Mouse (Mus musculus) heart, embryonic 13.5 days (tissue): Measurements from ENCODE around the gene Ttll9. TPM values are rescaled to one million over a fixed set of nuclear protein-coding genes. Genes with fewer than 3 reads are reported as not detected.

Source experiments
- ATAC-seq: fragments of 200-750 bp; cut with Nextera tagmentation; 2 replicates; pipeline ENCODE4 v1.8.0; 2017; ENCODE audit warnings: moderate TSS enrichment; ENCODE audit not compliant: insufficient number of reproducible peaks, low FRiP score, low TSS enrichment; ENCODE audit errors: extremely low read depth
- H3K27ac ChIP-seq: fragments of 300-500 bp; sonication (generic); replicated peaks from 2 replicates; pipeline ENCODE4 v1.5.1; 2015; ENCODE audit warnings: moderate library complexity, mild to moderate bottlenecking, inconsistent platforms
- H3K27me3 ChIP-seq: fragments of 300-500 bp; sonication (generic); replicated peaks from 2 replicates; pipeline ENCODE4 v1.6.1; 2015; ENCODE audit warnings: mild to moderate bottlenecking, inconsistent platforms
- H3K36me3 ChIP-seq: fragments of 300-500 bp; sonication (generic); 2 replicates; pipeline ENCODE4 v1.6.1; 2015; ENCODE audit warnings: mild to moderate bottlenecking, inconsistent platforms
- H3K4me1 ChIP-seq: fragments of 300-500 bp; sonication (generic); 2 replicates; pipeline ENCODE4 v1.6.1; 2015; ENCODE audit warnings: inconsistent platforms
- H3K4me2 ChIP-seq: fragments of 300-500 bp; sonication (generic); 2 replicates; pipeline ENCODE4 v1.6.1; 2015; ENCODE audit warnings: inconsistent platforms, mild to moderate bottlenecking, moderate library complexity
- H3K4me3 ChIP-seq: fragments of 300-500 bp; sonication (generic); 2 replicates; pipeline ENCODE4 v1.5.1; 2015; ENCODE audit warnings: moderate library complexity, mild to moderate bottlenecking, inconsistent platforms
- H3K9ac ChIP-seq: fragments of 300-500 bp; sonication (generic); 2 replicates; pipeline ENCODE4 v1.6.1; 2015; ENCODE audit warnings: inconsistent platforms, mild to moderate bottlenecking, moderate library complexity
- H3K9me3 ChIP-seq: fragments of 300-500 bp; sonication (generic); 2 replicates; pipeline ENCODE4 v1.6.1; 2016; ENCODE audit warnings: inconsistent platforms
- WGBS: fragments of 180-500 bp; shearing (Covaris S2); methylation state at CpG from one replicate; pipeline ENCODE4 v1.1.7; 2015; ENCODE audit warnings: mixed read lengths; 5-methylcytosine and 5-hydroxymethylcytosine counted together
- polyA plus RNA-seq: library from polyadenylated mRNA; unstranded; fragments of >200 nt; fragmentation: Nextera tagmentation; extraction: Ambion mirVana; gene quantifications from 2 replicates; pipeline ENCODE4 v1.2.1, GENCODE M21; 2015

The Ttll9 gene
- polyA plus RNA-seq, 1 experiment from 2014 or later: 0.44 TPM

DNA sequence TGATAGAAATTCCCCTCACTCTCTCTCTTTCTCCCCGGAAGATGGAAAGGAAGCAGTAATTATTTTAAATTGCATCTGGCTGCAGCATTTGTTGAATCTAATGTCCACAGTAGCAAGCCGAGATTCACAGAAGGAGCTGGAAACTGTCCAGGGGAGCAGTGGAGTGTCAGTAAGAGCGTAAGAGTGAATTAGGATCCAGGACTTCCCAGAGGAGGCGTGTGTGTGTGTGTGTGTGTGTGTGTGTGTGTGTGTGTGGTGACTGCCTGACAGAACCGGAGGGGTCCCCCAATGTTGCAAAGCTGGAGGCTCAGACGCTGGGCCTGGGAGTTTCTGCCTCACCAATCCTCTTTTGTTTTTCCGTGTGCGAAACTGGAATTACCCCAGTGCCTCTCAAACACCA is 53.5 kb downstream of the Ttll9 start:
- WGBS: 50% methylated on average over 8 of the region's 8 CpGs
- H3K4me2 ChIP-seq: peak overlapping the region; percentile 96
- H3K9ac ChIP-seq: no peak overlapping the region
- no peak overlapping the region; the same call in 1 of the 2 replicates for H3K4me3 ChIP-seq
- H3K36me3 ChIP-seq: peaks cover 30% of the 10 kb centered on the region
- H3K4me1 ChIP-seq: peaks cover 14% of the 10 kb centered on the region
- peaks cover 49% of the 10 kb centered on the region for H3K27me3 ChIP-seq
- no peak for ATAC-seq
- H3K27ac ChIP-seq: no peak overlapping the region
- no peaks in the 10 kb centered on the region for H3K9me3 ChIP-seq

DNA sequence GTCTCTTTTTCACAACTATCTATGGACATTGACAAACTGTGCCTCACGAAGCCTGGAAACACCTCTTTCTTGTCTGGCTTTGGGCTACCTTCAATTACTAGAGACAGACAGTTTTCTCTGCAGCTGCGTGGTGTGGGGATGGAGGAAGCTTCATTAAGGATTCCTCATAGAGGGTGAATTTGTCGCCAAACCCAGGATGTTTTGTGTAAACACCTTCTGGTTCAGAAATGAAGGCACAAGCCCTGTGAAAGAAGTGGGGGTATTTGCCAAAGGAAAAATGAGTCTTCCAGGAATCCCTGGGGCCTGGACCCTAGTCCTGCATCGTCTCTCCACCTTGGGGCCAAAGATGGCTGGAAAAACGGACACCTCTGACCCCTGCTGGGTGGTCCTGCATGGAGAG is 54.5 kb downstream of the Ttll9 start:
- ATAC-seq: no peak
- no peak overlapping the region for H3K9ac ChIP-seq
- 41% methylated on average over 5 of the region's 5 CpGs for WGBS
- H3K4me1 ChIP-seq: peaks cover 14% of the 10 kb centered on the region
- H3K27me3 ChIP-seq: peaks cover 49% of the 10 kb centered on the region
- no peak overlapping the region for H3K4me3 ChIP-seq
- no peaks in the 10 kb centered on the region for H3K9me3 ChIP-seq
- H3K36me3 ChIP-seq: peaks cover 20% of the 10 kb centered on the region
- no peak overlapping the region for H3K27ac ChIP-seq
- no peak overlapping the region for H3K4me2 ChIP-seq

DNA sequence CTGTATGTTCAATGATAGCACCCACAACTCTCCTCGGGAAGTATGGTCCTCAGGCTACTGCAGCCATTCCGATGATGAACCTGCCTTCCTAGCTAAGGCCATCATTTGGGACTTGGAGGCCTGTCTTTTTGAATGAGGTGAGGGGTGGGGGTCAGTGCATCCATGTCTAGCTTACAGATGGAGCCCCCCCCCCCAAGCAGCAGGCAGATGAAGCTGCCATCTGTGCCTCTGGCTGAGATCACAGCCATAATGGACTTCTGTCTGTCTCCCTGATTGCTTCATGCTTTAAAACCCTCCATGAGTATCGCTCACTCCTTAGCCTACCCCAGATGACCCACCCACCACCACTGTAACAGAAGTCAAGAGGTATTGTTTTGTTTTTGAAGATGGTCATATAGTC is 57.1 kb downstream of the Ttll9 start:
- WGBS: 72% methylated on average over 3 of the region's 3 CpGs
- no peak for ATAC-seq
- no peaks in the 10 kb centered on the region for H3K9me3 ChIP-seq
- no peak overlapping the region for H3K27ac ChIP-seq
- H3K9ac ChIP-seq: no peak overlapping the region
- H3K4me3 ChIP-seq: no peak overlapping the region
- H3K27me3 ChIP-seq: peaks cover 71% of the 10 kb centered on the region
- no peaks in the 10 kb centered on the region for H3K36me3 ChIP-seq
- H3K4me1 ChIP-seq: peaks cover 4% of the 10 kb centered on the region
- no peak overlapping the region for H3K4me2 ChIP-seq

DNA sequence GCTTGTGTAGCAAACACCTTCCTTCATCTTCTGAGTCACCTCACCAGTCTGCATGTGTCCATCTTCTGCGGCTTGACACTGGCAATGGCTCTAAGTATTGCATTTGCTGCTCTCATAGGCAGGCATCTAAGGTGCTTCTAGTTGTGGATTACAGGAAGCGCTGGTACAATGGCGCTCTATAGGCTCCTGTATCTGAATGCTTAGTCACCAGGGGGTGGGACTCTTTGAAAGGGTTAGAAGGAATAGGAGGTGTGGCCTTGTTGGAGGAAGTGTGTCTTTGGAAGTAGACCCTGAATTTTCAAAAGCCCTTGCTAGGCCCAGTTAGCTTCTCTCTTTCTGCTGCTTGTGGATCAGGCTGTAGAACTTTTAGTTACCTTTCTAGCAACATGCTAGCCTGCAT is 58.9 kb downstream of the Ttll9 start:
- Histone ChIP-seq H3K4me2 (no peak overlapping the region), H3K9me3 (no peaks in the 10 kb centered on the region), H3K4me1 (no peaks in the 10 kb centered on the region), H3K36me3 (no peaks in the 10 kb centered on the region), H3K27me3 (peaks cover 82% of the 10 kb centered on the region), H3K27ac (no peak overlapping the region), H3K9ac (no peak overlapping the region), H3K4me3 (no peak overlapping the region)
- no peak for ATAC-seq
- 61% methylated on average over 3 of the region's 3 CpGs for WGBS

DNA sequence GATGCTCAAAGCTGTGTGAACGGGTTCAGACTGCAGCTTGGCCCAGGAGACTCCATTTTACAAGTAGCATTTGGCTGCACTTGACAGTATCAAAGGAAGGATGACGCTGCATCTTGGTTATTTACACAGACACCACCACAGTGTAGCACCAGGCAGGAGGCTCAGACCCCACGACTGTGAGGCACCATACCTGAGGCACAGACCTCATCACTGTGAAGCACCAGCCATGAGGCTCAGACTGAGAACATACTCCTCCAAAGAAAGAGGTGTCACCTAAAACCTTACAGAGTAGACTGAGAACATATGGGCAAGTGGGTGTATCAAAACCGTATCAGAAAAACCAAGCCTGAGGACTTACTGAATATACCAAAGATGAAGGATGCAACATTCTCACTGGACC is 60.6 kb downstream of the Ttll9 start:
- no peaks in the 10 kb centered on the region for H3K36me3 ChIP-seq
- no peak overlapping the region for H3K4me3 ChIP-seq
- H3K4me1 ChIP-seq: no peaks in the 10 kb centered on the region
- H3K27me3 ChIP-seq: peaks cover 82% of the 10 kb centered on the region
- no peak for ATAC-seq
- no peaks in the 10 kb centered on the region for H3K9me3 ChIP-seq
- 51% methylated on average over 4 of the region's 4 CpGs for WGBS
- H3K4me2 ChIP-seq: no peak overlapping the region
- no peak overlapping the region for H3K27ac ChIP-seq
- no peak overlapping the region for H3K9ac ChIP-seq

DNA sequence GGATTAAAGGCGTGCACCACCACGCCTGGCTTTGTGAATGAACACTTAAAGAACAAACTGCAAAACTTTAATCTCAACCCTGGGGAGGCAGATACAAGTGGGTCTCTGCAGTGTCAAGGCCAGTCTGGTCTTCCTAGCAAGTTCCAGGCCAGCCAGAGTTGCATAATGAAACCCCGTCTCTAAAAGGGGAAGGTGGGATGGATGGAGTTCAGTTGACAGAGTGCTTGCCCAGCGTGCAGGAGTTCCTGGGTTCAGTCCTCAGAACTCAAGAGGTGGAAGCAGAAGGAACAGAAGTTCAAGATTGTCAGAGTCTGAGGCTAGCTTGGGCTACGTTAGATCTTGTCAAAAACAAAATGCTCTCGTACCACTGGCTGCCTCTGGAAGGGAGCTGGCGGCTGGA is 63.8 kb downstream of the Ttll9 start:
- H3K4me2 ChIP-seq: no peak overlapping the region
- H3K36me3 ChIP-seq: no peaks in the 10 kb centered on the region
- H3K4me3 ChIP-seq: no peak overlapping the region
- ATAC-seq: no peak
- H3K27ac ChIP-seq: no peak overlapping the region
- H3K9me3 ChIP-seq: no peaks in the 10 kb centered on the region
- peaks cover 87% of the 10 kb centered on the region for H3K27me3 ChIP-seq
- WGBS: 69% methylated on average over 7 of the region's 7 CpGs
- no peak overlapping the region for H3K9ac ChIP-seq
- no peaks in the 10 kb centered on the region for H3K4me1 ChIP-seq

DNA sequence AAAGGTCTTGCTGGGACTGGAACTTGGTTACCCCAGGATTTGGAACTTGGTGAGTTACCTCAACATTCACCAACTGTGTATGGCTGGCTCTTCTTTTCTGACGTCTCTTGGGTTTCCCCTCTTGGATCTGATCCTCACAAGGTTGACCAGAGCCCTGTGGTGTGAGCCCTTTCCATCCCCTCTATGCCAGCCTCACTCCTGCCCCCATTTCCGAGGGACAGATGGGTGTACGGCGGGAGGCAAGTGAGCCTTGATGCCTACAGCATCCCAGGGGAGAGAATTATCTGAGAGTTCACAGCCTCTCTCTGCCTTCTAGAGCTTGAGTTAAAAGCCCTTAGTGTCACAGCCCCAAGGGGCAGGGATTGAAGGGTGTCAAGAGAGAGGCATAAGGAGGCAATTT is 65.2 kb downstream of the Ttll9 start:
- H3K36me3 ChIP-seq: no peaks in the 10 kb centered on the region
- H3K4me1 ChIP-seq: peaks cover 7% of the 10 kb centered on the region
- no peak overlapping the region for H3K9ac ChIP-seq
- H3K27me3 ChIP-seq: peaks cover 97% of the 10 kb centered on the region
- WGBS: 33% methylated on average over 4 of the region's 4 CpGs
- H3K27ac ChIP-seq: no peak overlapping the region
- no peak overlapping the region for H3K4me2 ChIP-seq
- H3K4me3 ChIP-seq: no peak overlapping the region
- ATAC-seq: no peak
- no peaks in the 10 kb centered on the region for H3K9me3 ChIP-seq

DNA sequence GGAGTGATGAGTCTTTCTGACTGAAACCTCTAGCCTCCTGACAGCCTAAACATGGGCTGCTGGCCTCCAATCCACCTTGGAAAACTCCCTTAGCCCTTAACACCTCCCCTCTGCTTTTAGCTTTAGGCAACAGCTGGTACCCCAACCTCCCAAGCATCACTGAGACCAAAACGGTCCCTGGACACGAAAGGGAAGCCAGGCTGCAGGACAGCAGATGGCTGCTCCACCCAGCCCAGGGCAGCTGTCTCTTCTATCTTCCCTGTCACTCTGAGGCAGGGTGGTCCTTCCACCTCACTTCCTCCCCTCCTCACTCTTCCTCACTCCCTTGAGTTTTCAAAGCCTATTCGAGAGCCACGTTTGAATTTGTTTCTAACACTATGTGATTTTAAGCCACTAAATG is 68.1 kb downstream of the Ttll9 start:
- no peak overlapping the region for H3K9ac ChIP-seq
- H3K4me1 ChIP-seq: peaks cover 7% of the 10 kb centered on the region
- H3K27me3 ChIP-seq: peaks cover 99% of the 10 kb centered on the region
- no peak overlapping the region for H3K27ac ChIP-seq
- no peak overlapping the region for H3K4me2 ChIP-seq
- 29% methylated on average over 4 of the region's 4 CpGs for WGBS
- H3K36me3 ChIP-seq: no peaks in the 10 kb centered on the region
- H3K4me3 ChIP-seq: no peak overlapping the region
- no peak for ATAC-seq
- H3K9me3 ChIP-seq: no peaks in the 10 kb centered on the region

DNA sequence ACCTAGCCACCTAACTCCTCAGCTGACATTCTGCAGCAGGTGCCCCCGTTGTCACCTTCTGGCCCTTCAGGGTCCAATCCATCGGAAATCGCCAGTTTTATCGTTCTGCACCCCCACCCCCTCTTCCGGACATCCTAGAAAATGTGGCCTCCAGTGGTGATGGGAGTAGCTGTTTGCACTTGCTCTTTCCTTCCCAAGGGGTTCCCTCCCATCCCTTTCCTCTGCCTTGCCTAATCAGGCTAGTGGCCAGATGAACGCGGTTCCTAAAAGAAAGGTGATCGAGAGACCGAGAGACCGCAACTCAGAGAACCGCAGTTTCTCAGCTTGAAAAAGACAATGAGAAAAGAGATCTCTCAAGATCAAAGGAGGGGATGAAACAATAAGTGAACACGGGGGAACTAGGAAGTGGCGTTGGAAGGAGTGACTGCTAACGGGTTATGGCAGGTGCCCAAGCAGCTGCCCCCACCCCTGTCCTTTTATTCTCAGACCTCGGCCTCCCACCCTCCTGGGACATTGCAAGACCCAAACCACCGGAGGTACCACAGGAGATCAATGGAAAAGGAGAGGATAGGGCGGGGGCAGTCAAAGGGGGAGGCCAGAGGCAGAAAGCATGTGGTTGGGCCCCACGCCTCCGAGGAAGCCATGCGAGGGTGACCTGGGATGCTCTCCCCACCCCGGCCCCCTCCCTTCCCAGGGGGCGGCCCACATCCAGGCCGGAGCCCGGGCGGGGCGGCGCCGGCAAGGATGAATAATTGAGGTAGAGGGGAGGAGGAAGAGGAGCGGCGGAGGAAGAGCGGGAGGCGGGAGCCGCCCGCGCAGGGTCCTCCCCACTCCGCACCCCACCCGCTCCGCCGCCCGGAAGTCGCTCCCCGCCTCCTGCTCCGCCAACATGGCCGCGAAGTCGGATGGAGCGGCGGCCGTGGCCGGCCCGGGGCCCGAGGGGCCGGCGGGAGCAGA is 69.1 kb downstream of the Ttll9 start, which contains the start of gene Xkr7:
Gene Xkr7, plus strand, starts transcription at position 727 of the 957 bp plus-strand sequence.
- no peaks in the 10 kb centered on the region for H3K36me3 ChIP-seq
- peak within 1 kb of the TSS; percentile 78 for H3K4me2 ChIP-seq
- H3K4me1 ChIP-seq: peaks cover 7% of the 10 kb centered on the region
- 3% methylated on average over 43 of the region's 54 CpGs for WGBS
- H3K9ac ChIP-seq: no peak within 1 kb of the TSS
- H3K27me3 ChIP-seq: peaks cover 99% of the 10 kb centered on the region
- peak within 1 kb of the TSS; percentile 51 for H3K4me3 ChIP-seq
- ATAC-seq: no peak
- H3K27ac ChIP-seq: no peak within 1 kb of the TSS
- H3K9me3 ChIP-seq: no peaks in the 10 kb centered on the region

DNA sequence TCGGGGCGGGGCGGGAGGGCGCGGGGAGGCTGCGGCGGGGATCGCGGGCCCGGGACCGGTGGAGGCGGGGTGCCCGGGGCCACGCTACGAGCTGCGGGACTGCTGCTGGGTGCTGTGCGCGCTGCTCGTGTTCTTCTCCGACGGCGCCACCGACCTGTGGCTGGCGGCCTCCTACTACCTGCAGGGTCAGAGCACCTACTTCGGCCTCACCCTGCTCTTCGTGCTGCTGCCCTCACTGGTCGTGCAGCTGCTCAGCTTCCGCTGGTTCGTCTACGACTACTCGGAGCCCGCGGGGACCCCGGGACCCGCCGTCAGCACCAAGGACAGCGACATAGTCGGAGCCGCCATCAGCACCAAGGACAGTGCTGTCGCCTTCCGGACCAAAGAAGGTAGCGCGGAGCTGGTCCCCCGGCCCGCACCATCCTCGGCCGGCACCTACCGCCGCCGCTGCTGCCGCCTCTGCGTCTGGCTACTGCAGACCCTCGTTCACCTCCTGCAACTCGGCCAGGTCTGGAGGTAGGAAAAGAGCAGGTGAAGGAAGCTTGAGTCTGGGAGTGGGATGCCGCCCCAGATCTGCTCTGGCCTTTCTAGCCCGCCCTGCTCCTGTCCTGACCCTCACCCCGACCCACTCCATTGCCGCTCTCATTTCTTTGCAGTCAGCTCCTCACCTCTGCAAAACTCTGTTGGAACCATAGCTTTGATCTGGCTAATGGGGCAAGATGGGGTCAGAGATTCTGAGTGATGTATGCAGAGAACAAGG is 70.0 kb downstream of the Ttll9 start:
- no peaks in the 10 kb centered on the region for H3K9me3 ChIP-seq
- ATAC-seq: no peak
- WGBS: 1% methylated on average over 51 of the region's 58 CpGs
- no peak overlapping the region for H3K9ac ChIP-seq
- H3K4me3 ChIP-seq: peak overlapping the region; percentile 51
- peak overlapping the region; percentile 78 for H3K4me2 ChIP-seq
- H3K27ac ChIP-seq: no peak overlapping the region
- H3K36me3 ChIP-seq: no peaks in the 10 kb centered on the region
- peaks cover 7% of the 10 kb centered on the region for H3K4me1 ChIP-seq
- peaks cover 99% of the 10 kb centered on the region for H3K27me3 ChIP-seq

DNA sequence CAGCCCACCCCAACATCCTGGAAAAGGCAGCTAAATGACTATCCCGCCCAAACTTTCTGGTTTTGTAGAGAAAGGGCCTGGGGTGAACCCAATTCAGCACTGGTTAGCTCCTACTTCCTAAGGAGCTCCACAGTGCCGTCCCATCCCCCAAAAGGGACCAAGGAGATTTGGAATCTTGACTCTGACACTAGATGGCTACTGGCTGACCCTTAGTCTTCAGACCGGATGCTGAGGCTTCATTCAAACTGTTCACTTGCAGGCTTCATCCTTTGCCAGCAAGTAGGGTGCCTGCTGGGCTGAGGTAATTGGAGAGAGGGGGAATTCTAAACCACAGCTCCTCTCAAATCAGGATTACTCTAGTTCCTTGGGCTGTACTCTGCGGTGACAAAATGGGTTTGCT is 70.7 kb downstream of the Ttll9 start:
- no peak overlapping the region for H3K27ac ChIP-seq
- H3K27me3 ChIP-seq: peaks cover 99% of the 10 kb centered on the region
- no peaks in the 10 kb centered on the region for H3K36me3 ChIP-seq
- H3K4me3 ChIP-seq: no peak overlapping the region
- no peak overlapping the region for H3K4me2 ChIP-seq
- ATAC-seq: no peak
- H3K9me3 ChIP-seq: no peaks in the 10 kb centered on the region
- H3K4me1 ChIP-seq: peaks cover 7% of the 10 kb centered on the region
- 18% methylated on average over 4 of the region's 4 CpGs for WGBS
- no peak overlapping the region for H3K9ac ChIP-seq
